Mouse (Mus musculus) megakaryocyte, embryonic 14.5 days (primary cell): Measurements from ENCODE around the gene Wbp4. TPM values are rescaled to one million over a fixed set of nuclear protein-coding genes. Genes with fewer than 3 reads are reported as not detected.

Experiments used
- H3K27me3 ChIP-seq: replicated peaks from 2 replicates; pipeline ENCODE3; 2012; ENCODE audit warnings: inconsistent platforms
- H3K36me3 ChIP-seq: replicated peaks from 2 replicates; pipeline ENCODE3; 2012; ENCODE audit warnings: low read length, inconsistent platforms, mixed read lengths
- H3K4me1 ChIP-seq: 2 replicates; pipeline ENCODE4 v1.6.1; 2012; ENCODE audit warnings: inconsistent platforms
- H3K4me3 ChIP-seq: replicated peaks from 2 replicates; pipeline ENCODE3; 2012; ENCODE audit warnings: moderate library complexity, mild to moderate bottlenecking, inconsistent platforms
- H3K9me3 ChIP-seq: 2 replicates; pipeline ENCODE4 v1.6.1; 2012; ENCODE audit warnings: inconsistent platforms
- FLI1 ChIP-seq: IDR thresholded peaks from 2 replicates; pipeline ENCODE4 v1.6.1; 2012; ENCODE audit warnings: low read length, inconsistent platforms, mixed read lengths
- GATA1 ChIP-seq: IDR thresholded peaks from 3 replicates; pipeline ENCODE4 v1.6.1; 2012; ENCODE audit warnings: mixed read lengths, low read length, inconsistent platforms, borderline replicate concordance
- polyA plus RNA-seq: library from polyadenylated mRNA; stranded (reverse); fragments of >175 nt; gene quantifications from 2 replicates; pipeline ENCODE4 v1.2.3, GENCODE M21; 2012; ENCODE audit warnings: low replicate concordance; ENCODE audit not compliant: insufficient read depth

Gene Wbp4
- polyA plus RNA-seq, 1 experiment, result 3.9 TPM

GRCm38 (mm10) chr14:79488531-79488930 lies 7.2 kb upstream of the Wbp4 start:
- Histone ChIP-seq H3K27me3 (no peaks in the 10 kb centered on the region), H3K4me3 (no peak overlapping the region), H3K9me3 (no peaks in the 10 kb centered on the region), H3K36me3 (peaks cover 27% of the 10 kb centered on the region), H3K4me1 (peaks cover 51% of the 10 kb centered on the region)
- TF ChIP-seq FLI1 (no peak), GATA1 (no peak)

DNA sequence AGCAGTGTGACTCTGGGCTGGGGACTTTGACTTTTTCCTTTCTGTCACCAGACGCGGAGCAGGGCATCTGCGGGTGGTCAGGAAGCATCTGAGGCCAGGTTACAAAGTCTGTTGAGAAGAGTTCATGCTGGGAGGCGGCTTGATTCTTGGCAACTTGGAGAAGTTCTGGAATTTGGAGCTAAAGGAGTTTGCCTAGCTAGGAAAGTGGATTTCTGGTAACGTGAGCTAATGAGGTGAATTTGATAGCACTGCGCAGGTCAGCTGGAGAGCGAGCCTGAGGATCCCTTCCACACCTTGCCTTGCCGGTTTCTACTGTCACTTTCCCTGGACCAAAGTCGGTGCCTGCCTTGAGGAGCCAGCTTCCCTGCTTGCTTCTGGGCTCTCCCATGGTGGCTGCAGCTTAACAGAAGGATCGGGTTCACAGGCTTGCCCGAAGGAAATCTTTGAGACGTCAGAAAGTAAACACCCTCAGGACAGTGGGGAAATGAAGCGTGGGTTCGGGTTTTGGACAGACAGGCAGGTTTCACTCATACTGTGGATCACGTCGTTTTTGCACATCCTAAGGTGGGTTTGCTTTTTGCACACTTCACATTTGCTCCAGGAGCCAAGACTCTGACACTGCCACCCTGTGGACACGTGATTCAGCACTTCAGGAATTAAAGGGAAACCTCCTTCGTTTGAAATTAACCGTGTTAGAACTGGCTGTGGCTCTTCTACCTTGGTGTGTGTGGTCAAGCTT lies 5.8 kb upstream of the Wbp4 start:
- H3K36me3 ChIP-seq, result peaks cover 17% of the 10 kb centered on the region
- H3K4me3 ChIP-seq, result peak overlapping the region; percentile 93
- no peaks in the 10 kb centered on the region for H3K9me3 ChIP-seq
- no peak for TF ChIP-seq FLI1
- TF ChIP-seq GATA1, result no peak
- H3K4me1 ChIP-seq, result peaks cover 62% of the 10 kb centered on the region
- H3K27me3 ChIP-seq, result no peaks in the 10 kb centered on the region

- TF ChIP-seq GATA1, result peak; percentile 18; the same call in 1 of the 3 replicates
- TF ChIP-seq FLI1, result no peak
- no peaks in the 10 kb centered on the region for H3K27me3 ChIP-seq
- no peaks in the 10 kb centered on the region for H3K9me3 ChIP-seq
- peak overlapping the region; percentile 93 for H3K4me3 ChIP-seq
- peaks cover 12% of the 10 kb centered on the region for H3K36me3 ChIP-seq
- H3K4me1 ChIP-seq, result peaks cover 62% of the 10 kb centered on the region
Observed at GRCm38 (mm10) chr14:79486617-79486992, 5.3 kb upstream of the Wbp4 start.

DNA sequence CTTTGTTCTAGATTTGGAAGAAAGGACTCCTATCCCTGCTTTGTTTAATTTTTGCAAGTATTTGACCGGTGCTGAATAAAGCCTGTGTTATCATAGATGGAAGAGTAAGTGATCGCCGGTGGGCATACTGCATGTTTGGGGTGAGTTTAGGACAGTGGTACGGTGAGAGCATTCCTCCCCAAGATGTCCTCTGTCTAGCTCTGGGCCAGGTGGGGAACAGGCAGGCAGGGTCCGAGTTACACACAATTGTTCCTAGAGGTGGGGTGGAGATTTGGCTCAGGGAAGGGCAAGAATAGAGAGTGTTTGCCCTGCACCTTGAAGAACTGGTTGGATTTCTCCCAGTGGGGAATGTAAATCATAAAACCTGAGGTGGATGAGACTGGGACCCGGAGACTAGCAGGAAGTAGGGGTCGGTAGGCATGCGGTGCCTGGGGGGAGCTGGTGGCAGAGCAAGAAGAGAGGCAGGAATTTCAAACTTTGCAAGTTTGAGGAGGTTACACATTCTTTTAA lies 2.3 kb upstream of the Wbp4 start:
- TF ChIP-seq GATA1 (no peak), FLI1 (no peak)
- Histone ChIP-seq H3K27me3 (no peaks in the 10 kb centered on the region), H3K4me3 (peak overlapping the region; percentile 65), H3K36me3 (peaks cover 17% of the 10 kb centered on the region), H3K9me3 (no peaks in the 10 kb centered on the region), H3K4me1 (peaks cover 68% of the 10 kb centered on the region)

- Histone ChIP-seq H3K36me3 (peaks cover 23% of the 10 kb centered on the region), H3K4me1 (peaks cover 65% of the 10 kb centered on the region)
Observed at GRCm38 (mm10) chr14:79482747-79483355, 1.5 kb upstream of the Wbp4 start.

GRCm38 (mm10) chr14:79482251-79482661 lies 936 bp upstream of the Wbp4 start:
- Histone ChIP-seq H3K27me3 (no peaks in the 10 kb centered on the region), H3K36me3 (peaks cover 29% of the 10 kb centered on the region), H3K4me1 (peaks cover 59% of the 10 kb centered on the region), H3K9me3 (no peaks in the 10 kb centered on the region), H3K4me3 (peak overlapping the region; percentile 96)
- TF ChIP-seq FLI1 (no peak), GATA1 (no peak)

More at GRCm38 (mm10) chr14:79482747-79483355, 1.5 kb upstream of the Wbp4 start:
- Histone ChIP-seq H3K9me3 (no peaks in the 10 kb centered on the region), H3K27me3 (no peaks in the 10 kb centered on the region), H3K4me3 (peak overlapping the region; percentile 96)
- TF ChIP-seq GATA1 (no peak), FLI1 (no peak)

DNA sequence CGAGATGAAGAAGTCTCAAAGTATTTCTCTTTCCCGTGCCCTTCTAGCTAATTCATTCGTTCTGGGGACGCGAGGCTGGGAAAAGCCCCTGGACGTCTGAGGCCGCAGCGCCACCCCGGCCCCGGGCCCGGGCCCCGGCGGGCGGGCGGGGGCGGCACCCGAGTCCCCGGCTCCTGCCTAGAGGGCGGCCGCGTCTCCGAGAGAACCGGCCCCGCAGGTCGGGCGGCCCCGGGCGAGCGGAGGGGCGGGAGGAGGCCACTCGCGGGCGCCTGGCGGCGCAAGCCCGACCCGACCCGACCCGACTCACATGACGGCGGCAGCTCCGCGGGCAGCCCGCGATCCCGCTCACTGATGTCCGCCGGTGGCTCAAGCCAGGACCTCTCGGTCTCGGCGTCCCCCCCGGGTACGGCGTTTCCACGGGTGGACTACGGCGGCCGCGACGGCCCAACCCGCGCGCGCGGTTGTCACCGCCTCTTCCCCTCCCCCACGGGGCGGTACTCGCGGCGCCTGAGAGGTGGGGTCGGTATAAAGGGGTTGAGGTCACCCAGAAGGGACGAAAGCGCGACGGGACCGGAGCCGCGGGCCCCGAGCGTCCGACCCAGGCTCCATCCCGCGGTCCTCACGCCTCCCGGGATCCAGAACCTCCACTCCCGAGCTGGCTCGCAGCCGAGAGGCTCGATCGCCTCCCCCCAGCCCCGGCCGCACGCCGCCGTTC lies 539 bp downstream of the Wbp4 start, which contains the start of gene Elf1:
Gene Elf1 (plus strand): TSS at position 571 of the 715 bp plus-strand sequence.
- no peaks in the 10 kb centered on the region for H3K9me3 ChIP-seq
- H3K27me3 ChIP-seq, result no peaks in the 10 kb centered on the region
- H3K4me3 ChIP-seq, result peak within 1 kb of the TSS; percentile 96
- peaks cover 36% of the 10 kb centered on the region for H3K36me3 ChIP-seq
- peaks cover 45% of the 10 kb centered on the region for H3K4me1 ChIP-seq
- TF ChIP-seq FLI1, result no peak
- no peak for TF ChIP-seq GATA1

- peaks cover 89% of the 10 kb centered on the region for H3K36me3 ChIP-seq
- H3K4me3 ChIP-seq, result no peak overlapping the region
- no peaks in the 10 kb centered on the region for H3K9me3 ChIP-seq
- no peak for TF ChIP-seq GATA1
- no peak for TF ChIP-seq FLI1
- no peaks in the 10 kb centered on the region for H3K27me3 ChIP-seq
- H3K4me1 ChIP-seq, result peaks cover 37% of the 10 kb centered on the region
Observed at GRCm38 (mm10) chr14:79473384-79473783, 7.9 kb downstream of the Wbp4 start.

GRCm38 (mm10) chr14:79467621-79468020 lies 13.7 kb downstream of the Wbp4 start:
- no peak overlapping the region for H3K4me3 ChIP-seq
- TF ChIP-seq GATA1, result no peak
- no peak for TF ChIP-seq FLI1

DNA sequence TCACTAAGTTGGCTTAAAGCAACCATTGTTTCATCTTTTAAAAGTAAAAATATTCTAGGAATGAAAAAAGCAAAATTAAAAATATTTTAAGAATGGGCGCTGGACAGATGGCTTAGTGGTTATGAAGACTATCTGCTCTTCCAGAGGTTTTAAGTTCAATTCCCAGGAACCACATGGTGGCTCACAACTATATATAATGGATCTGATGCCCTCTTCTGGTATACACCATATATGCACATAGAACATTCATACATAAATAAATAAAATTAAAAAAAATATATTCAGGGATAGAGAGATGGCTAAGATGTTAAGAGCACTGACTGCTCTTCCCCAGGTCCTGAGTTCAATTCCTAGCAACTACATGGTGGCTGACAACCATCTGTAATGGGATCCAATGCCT lies 15.7 kb downstream of the Wbp4 start:
- no peak overlapping the region for H3K4me3 ChIP-seq
- H3K4me1 ChIP-seq, result peaks cover 27% of the 10 kb centered on the region
- TF ChIP-seq GATA1 (no peak), FLI1 (no peak)
- H3K36me3 ChIP-seq, result peaks cover 93% of the 10 kb centered on the region
- no peaks in the 10 kb centered on the region for H3K9me3 ChIP-seq
- H3K27me3 ChIP-seq, result no peaks in the 10 kb centered on the region

More at GRCm38 (mm10) chr14:79467621-79468020, 13.7 kb downstream of the Wbp4 start:
- no peaks in the 10 kb centered on the region for H3K9me3 ChIP-seq
- peaks cover 93% of the 10 kb centered on the region for H3K36me3 ChIP-seq
- H3K4me1 ChIP-seq, result peaks cover 36% of the 10 kb centered on the region
- H3K27me3 ChIP-seq, result no peaks in the 10 kb centered on the region
